Mouse (Mus musculus) ES-Bruce4 (cell line): ENCODE measurements at regions not wholly inside any gene's neighbourhood (a gene's known extent, or its start where the extent isn't known, plus 50 kb on each side); places are given as distances from the start of the nearest gene placed in this dataset.

Experiments used
- CTCF ChIP-seq: IDR thresholded peaks from one replicate; pipeline ENCODE4 v1.8.1; 2011; ENCODE audit warnings: low read depth, low read length
- EP300 ChIP-seq: IDR thresholded peaks from 2 replicates; pipeline ENCODE4 v1.6.1; 2011; ENCODE audit warnings: low read depth, low read length; ENCODE audit not compliant: insufficient read depth
- POLR2A ChIP-seq: IDR thresholded peaks from one replicate; pipeline ENCODE4 v1.8.1; 2011; ENCODE audit warnings: low read length; ENCODE audit not compliant: insufficient read depth

DNA sequence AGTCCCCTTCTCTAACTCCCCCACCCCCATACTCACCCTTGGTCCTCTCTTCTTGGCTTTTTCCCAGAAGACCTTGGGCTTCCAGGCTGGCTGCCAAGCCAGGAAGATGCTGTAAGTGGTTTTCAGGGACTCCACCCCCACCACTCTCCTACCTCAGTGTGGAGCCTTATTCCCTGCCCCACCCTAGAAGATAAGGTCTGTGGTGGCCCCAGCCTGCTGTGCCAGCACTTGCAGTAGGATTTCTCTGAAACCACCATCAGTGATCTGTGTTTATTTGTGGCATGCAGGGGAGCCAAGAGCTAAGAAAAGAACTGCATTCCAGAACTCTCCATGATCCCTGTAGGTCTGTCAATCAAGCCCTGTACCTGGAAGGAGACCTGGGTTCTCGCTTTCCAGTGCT is 346.4 kb upstream of the Tnp1 start:
- TF ChIP-seq POLR2A (no peak), CTCF (no peak), EP300 (no peak)
